In the genomic region with DNA sequence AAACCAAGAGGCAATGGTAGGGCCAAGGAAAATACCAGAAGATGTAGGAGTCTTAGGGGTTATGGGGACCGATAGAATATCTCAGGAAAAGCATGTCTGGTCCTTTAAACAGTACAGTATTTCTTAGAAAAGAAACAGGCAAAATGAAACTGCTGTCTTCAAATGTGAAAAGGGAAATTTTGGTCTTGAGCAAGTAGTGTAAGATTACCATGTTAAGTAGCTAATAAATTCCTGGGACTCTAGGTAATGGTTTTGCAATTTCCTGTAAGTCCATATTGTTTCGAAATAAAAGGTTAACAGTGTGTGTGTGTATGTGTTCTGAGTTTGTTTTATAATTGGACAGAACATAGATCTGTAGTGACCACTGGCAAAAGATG, we compare ENCODE assay signal across 8 mouse cellular contexts. TPM values are rescaled to one million over a fixed set of nuclear protein-coding genes. Genes with fewer than 3 reads are reported as not detected.
A peak's percentile ranks its signal among the peaks of the same experiment; 100 is the strongest.
DNase-seq lines count a peak whose midpoint lies in the region; ATAC-seq and TF ChIP-seq lines count a peak whose summit lies in the region.

No protein-coding gene starts in this region.

- peak overlapping the region; percentile 59 for H3K4me3 ChIP-seq in kidney, embryonic 14.5 days (ENCODE audit: low read length)
- H3K4me3 ChIP-seq in bone marrow macrophage, adult 2 months (ENCODE audit: insufficient read depth, low read length) = peak overlapping the region; percentile 95
- peak overlapping the region; percentile 67 for H3K4me3 ChIP-seq in hindbrain, embryonic 10.5 days

- H3K9ac ChIP-seq in kidney, embryonic 14.5 days (ENCODE audit: low read depth, low read length) = peak overlapping the region; percentile 79

- peak overlapping the region; percentile 92 for H3K27ac ChIP-seq in kidney, embryonic 14.5 days (ENCODE audit: low read depth, low read length)
- peak overlapping the region; percentile 70 for H3K27ac ChIP-seq in bone marrow macrophage, adult 2 months (ENCODE audit: insufficient read depth, low read depth, low read length)
- H3K27ac ChIP-seq in hindbrain, embryonic 10.5 days = peak overlapping the region; percentile 97

- no peaks in the 10 kb centered on the region for H3K36me3 ChIP-seq in kidney, embryonic 14.5 days (ENCODE audit: control insufficient read depth, insufficient read depth, low read length)
- no peaks in the 10 kb centered on the region for H3K36me3 ChIP-seq in hindbrain, embryonic 10.5 days

- H3K9me3 ChIP-seq in kidney, embryonic 14.5 days (ENCODE audit: control insufficient read depth, low read length) = no peaks in the 10 kb centered on the region
- no peaks in the 10 kb centered on the region for H3K9me3 ChIP-seq in hindbrain, embryonic 10.5 days

- no peak for DNase-seq in kidney, postnatal 4 days
- no peak for DNase-seq in hindbrain, embryonic 10.5 days (ENCODE audit: low spot score)
- no peak for DNase-seq in layer of hippocampus, adult 9-10 months (ENCODE audit: low spot score)
- DNase-seq in right cerebral cortex, postnatal 36 days (ENCODE audit: low spot score in 2 of 2) = no peak
- DNase-seq in layer of hippocampus, postnatal 25 days (ENCODE audit: extremely low spot score in 1 of 2, low spot score in 1 of 2) = no peak

- H3K27me3 ChIP-seq in kidney, embryonic 14.5 days (ENCODE audit: control insufficient read depth, insufficient read depth, low read length) = no peaks in the 10 kb centered on the region
- no peaks in the 10 kb centered on the region for H3K27me3 ChIP-seq in hindbrain, embryonic 10.5 days (ENCODE audit: insufficient read depth, poor library complexity, severe bottlenecking)

- TF ChIP-seq CTCF in bone marrow macrophage, adult 2 months (IDR thresholded peaks at IDR 0.05; ENCODE audit: low read depth, low read length) = no peak

- no peak for ATAC-seq in kidney, embryonic 14.5 days (ENCODE audit: low FRiP score, low TSS enrichment)
- ATAC-seq in megakaryocyte progenitor cell, adult 5-6 weeks (replicated peaks; ENCODE audit: poor library complexity) = peak; percentile 39

- 0 out of 2 replicates have a peak, but pooled peaks cover 5% of the 10 kb centered on the region for H3K4me1 ChIP-seq in kidney, embryonic 14.5 days (ENCODE audit: control insufficient read depth, insufficient read depth, low read length)
- peaks cover 9% of the 10 kb centered on the region for H3K4me1 ChIP-seq in bone marrow macrophage, adult 2 months (ENCODE audit: control insufficient read depth, insufficient read depth, low read length)
- H3K4me1 ChIP-seq in hindbrain, embryonic 10.5 days (replicated peaks) = peaks cover 9% of the 10 kb centered on the region

- peak overlapping the region; percentile 56 for H3K4me2 ChIP-seq in kidney, embryonic 14.5 days (replicated peaks; ENCODE audit: low read depth, low read length)

- 55% methylated on average over 2 of the region's 2 CpGs for WGBS in kidney, embryonic 14.5 days
- WGBS in hindbrain, embryonic 10.5 days = 83% methylated on average over 2 of the region's 2 CpGs

- no peak for TF ChIP-seq POLR2A in bone marrow macrophage, adult 2 months (IDR thresholded peaks at IDR 0.05; ENCODE audit: borderline replicate concordance, low read depth, low read length)

RNA-seq across cellular contexts. Expression of a gene that starts 0.7 kb away (rescaled TPM):
- 15.3 and 16.9 TPM in 2 replicates for polyA plus RNA-seq in kidney, embryonic 14.5 days (2014; fragmentation: Nextera tagmentation; extraction: Ambion mirVana)
- 14.0 and 16.6 TPM in 2 replicates for polyA plus RNA-seq in bone marrow macrophage, adult 2 months (2012; ENCODE audit: insufficient read depth, insufficient read length, missing spikeins)
- polyA plus RNA-seq in hindbrain, embryonic 10.5 days (2016; fragmentation: Nextera tagmentation; extraction: Ambion mirVana) = 9.8 and 10.8 TPM in 2 replicates
- 18.3 and 19.6 TPM in 2 replicates for total RNA-seq in megakaryocyte progenitor cell, adult 5-6 weeks (2015)
- total RNA-seq in megakaryocyte progenitor cell, adult 5-6 weeks (2017) = 13.3 and 14.4 TPM in 2 replicates
- 10 to 100 TPM; 14.2 to 15.3 TPM for total RNA-seq in layer of hippocampus, postnatal 25 days (2021)
